Mouse (Mus musculus) adrenal gland, postnatal 10 days (tissue): ENCODE measurements at regions not wholly inside any gene's neighbourhood (a gene's known extent, or its start where the extent isn't known, plus 50 kb on each side); places are given as distances from the start of the nearest gene placed in this dataset.

ENCODE experiments used
- DNase-seq: peaks from one replicate; pipeline ENCODE4 v3.0.0; 2021; ENCODE audit warnings: mixed read lengths

GRCm38 (mm10) chr12:22745556-22745955 is 1034.5 kb downstream of the Gm10330 start:
- DNase-seq, result peak; percentile 44

DNA sequence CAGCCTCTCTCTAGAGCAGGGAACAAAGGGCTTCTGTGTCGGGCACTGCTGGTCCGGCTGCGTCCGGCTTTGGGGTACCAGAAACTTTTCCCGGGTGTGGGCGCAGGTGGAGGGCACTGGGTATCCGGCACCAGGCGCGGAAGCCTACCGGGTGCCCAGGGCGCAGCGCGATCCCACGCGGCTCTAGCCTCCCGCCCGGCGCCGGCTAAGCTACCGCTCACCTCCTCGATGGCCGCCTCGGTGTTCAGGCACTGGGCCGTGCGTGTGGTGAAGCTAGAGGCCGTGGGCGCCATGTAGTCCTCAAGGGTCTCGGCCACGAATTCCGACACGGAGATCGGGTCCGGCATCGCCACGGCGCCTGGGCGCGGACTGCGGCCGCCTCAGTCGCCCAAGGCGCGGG is 1035.0 kb downstream of the Gm10330 start:
- peak; percentile 15 for DNase-seq
